In genomic region chr2:5258250-5258649, GRCm38 (mm10) we compare ENCODE assay signal across 20 mouse cellular contexts.
DNase-seq lines count a peak whose midpoint lies in the region; ATAC-seq and TF ChIP-seq lines count a peak whose summit lies in the region.
"Had no signal": no experiment of that assay in that cellular context is flagged by ENCODE, and none has a peak within 500 bp of the region (broad histone marks: within the 10 kb centered on the region; RNA-seq: fewer than 3 reads in every experiment).

No protein-coding gene starts in this region.

- no peak for TF ChIP-seq CTCF in intestine, postnatal 0 days (IDR thresholded peaks at IDR 0.05; ENCODE audit: low read depth)

- DNase-seq in kidney, adult 9 months = peak; percentile 37
- DNase-seq in kidney, postnatal 25 days = no peak
- DNase-seq in left cerebral cortex, postnatal 14 days (ENCODE audit: low spot score in 2 of 2) = no peak
- no peak for DNase-seq in ovary, adult 18-20 months (ENCODE audit: low spot score)
- no peak for DNase-seq in embryo, embryonic 11 days
- DNase-seq: adrenal gland, adult 2 months; adrenal gland, postnatal 10 days; adrenal gland, postnatal 25 days; cerebellum, adult 11 months; cerebellum, adult 18-20 months; cerebellum, adult 8-10 months; cerebellum, adult 9-11 months; cerebellum, postnatal 14 days; cerebellum, postnatal 36 days had no signal

- peak; percentile 92 for ATAC-seq in intestine, embryonic 15.5 days
- ATAC-seq in intestine, postnatal 0 days = peak; percentile 43; the same call in 1 of the 2 replicates
- ATAC-seq: forebrain, embryonic 13.5 days; forebrain, embryonic 15.5 days had no signal

- H3K4me1 ChIP-seq in intestine, embryonic 15.5 days (replicated peaks) = no peaks in the 10 kb centered on the region
- no peaks in the 10 kb centered on the region for H3K4me1 ChIP-seq in intestine, postnatal 0 days (replicated peaks; ENCODE audit: control insufficient read depth, insufficient read depth, low read length)
- H3K4me1 ChIP-seq: embryonic facial prominence, embryonic 10.5 days; embryonic facial prominence, embryonic 12.5 days had no signal

- WGBS in intestine, embryonic 15.5 days = 59% methylated on average over 3 of the region's 3 CpGs
- 36% methylated on average over 3 of the region's 3 CpGs for WGBS in intestine, postnatal 0 days

- no peak overlapping the region for H3K9ac ChIP-seq in intestine, embryonic 15.5 days
- H3K9ac ChIP-seq in intestine, postnatal 0 days (ENCODE audit: low read depth, low read length) = no peak overlapping the region
- H3K9ac ChIP-seq: embryonic facial prominence, embryonic 12.5 days; forebrain, embryonic 13.5 days; forebrain, embryonic 15.5 days had no signal

- no peak overlapping the region; the same call in 1 of the 2 replicates for H3K4me2 ChIP-seq in intestine, embryonic 15.5 days (replicated peaks)
- H3K4me2 ChIP-seq in intestine, postnatal 0 days (replicated peaks; ENCODE audit: low read depth) = peak overlapping the region; percentile 17
- H3K4me2 ChIP-seq: embryonic facial prominence, embryonic 12.5 days; forebrain, embryonic 13.5 days; forebrain, embryonic 15.5 days had no signal

- intact Hi-C loops in left cerebral cortex, postnatal 14 days (cut with DNase I) = no loop called here

- no peaks in the 10 kb centered on the region for H3K27me3 ChIP-seq in intestine, embryonic 15.5 days (replicated peaks)
- H3K27me3 ChIP-seq in intestine, postnatal 0 days (replicated peaks; ENCODE audit: control insufficient read depth, insufficient read depth, low read length) = no peaks in the 10 kb centered on the region
- H3K27me3 ChIP-seq: embryonic facial prominence, embryonic 12.5 days; forebrain, embryonic 13.5 days; forebrain, embryonic 15.5 days had no signal

- H3K27ac ChIP-seq in intestine, embryonic 15.5 days = peak overlapping the region; percentile 72
- H3K27ac ChIP-seq in intestine, postnatal 0 days (ENCODE audit: low read depth, low read length) = no peak overlapping the region
- H3K27ac ChIP-seq: embryonic facial prominence, embryonic 10.5 days; embryonic facial prominence, embryonic 12.5 days; forebrain, embryonic 13.5 days; forebrain, embryonic 15.5 days had no signal

- no peaks in the 10 kb centered on the region for H3K9me3 ChIP-seq in intestine, embryonic 15.5 days
- H3K9me3 ChIP-seq in intestine, postnatal 0 days (ENCODE audit: control insufficient read depth) = no peaks in the 10 kb centered on the region
- H3K9me3 ChIP-seq: embryonic facial prominence, embryonic 10.5 days; embryonic facial prominence, embryonic 12.5 days; forebrain, embryonic 13.5 days; forebrain, embryonic 15.5 days had no signal

- no peak overlapping the region for H3K4me3 ChIP-seq in intestine, embryonic 15.5 days (replicated peaks)
- H3K4me3 ChIP-seq in intestine, postnatal 0 days (ENCODE audit: low read depth, low read length) = no peak overlapping the region
- H3K4me3 ChIP-seq: embryonic facial prominence, embryonic 10.5 days; embryonic facial prominence, embryonic 12.5 days; forebrain, embryonic 13.5 days; forebrain, embryonic 15.5 days had no signal

- H3K36me3 ChIP-seq in intestine, embryonic 15.5 days = no peaks in the 10 kb centered on the region
- no peaks in the 10 kb centered on the region for H3K36me3 ChIP-seq in intestine, postnatal 0 days (ENCODE audit: control insufficient read depth, insufficient read depth)
- H3K36me3 ChIP-seq: embryonic facial prominence, embryonic 10.5 days; embryonic facial prominence, embryonic 12.5 days; forebrain, embryonic 15.5 days had no signal
